Mouse (Mus musculus): ENCODE data around the gene Gm10799. TPM values are rescaled to one million over a fixed set of nuclear protein-coding genes. Genes with fewer than 3 reads are reported as not detected.

Gm10799 gene
- polyA plus RNA-seq, 1 experiment: not detected

DNA sequence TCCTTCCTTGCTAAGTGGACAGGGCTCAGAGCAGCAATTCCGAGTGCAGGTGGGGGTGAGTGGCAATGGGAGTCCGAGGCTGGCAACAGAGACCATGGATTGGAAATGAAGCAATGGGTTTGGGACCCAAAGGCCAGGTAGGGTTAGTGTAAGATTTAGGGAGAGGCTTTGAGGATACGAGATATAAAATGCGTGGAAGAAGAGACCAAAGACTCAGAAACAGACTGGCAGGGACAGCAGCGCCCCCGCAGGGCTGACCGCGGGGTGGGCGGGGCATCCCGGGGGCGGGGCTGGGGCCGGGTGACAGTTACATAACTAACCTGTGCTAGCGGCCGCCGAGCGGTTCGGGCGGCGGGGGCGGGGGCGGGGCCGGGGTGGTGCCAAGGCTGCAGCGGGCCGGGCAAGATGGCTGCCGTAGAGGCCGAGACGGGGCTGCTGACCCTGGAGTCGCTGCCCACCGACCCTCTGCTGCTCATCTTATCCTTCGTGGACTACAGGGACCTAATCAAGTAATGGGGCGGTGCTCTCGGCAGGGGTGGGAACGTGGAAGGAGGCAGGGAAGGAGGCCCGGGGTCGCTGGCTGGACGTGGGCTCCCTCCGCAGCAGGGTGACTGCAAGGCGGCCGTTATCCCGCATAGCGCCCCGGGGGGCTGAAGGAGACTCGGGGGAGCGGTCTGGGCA, 40.8 kb downstream of the Gm10799 start, which contains the start of gene Fbxo3:
TSS of gene Fbxo3 (plus strand) at position 264 of the 681 bp plus-strand sequence.
- Histone ChIP-seq H3K4me3 (ENCODE audit: insufficient read depth, low read length) (peak within 1 kb of the TSS; percentile 85), H3K27ac (ENCODE audit: insufficient read depth, low read length) (peak within 1 kb of the TSS; percentile 76), H3K4me1 (ENCODE audit: control insufficient read depth, insufficient read depth, low read length) (peaks cover 4% of the 10 kb centered on the region; the same call in 1 of the 2 replicates)
- TF ChIP-seq POLR2A (IDR thresholded peaks at IDR 0.05; ENCODE audit: extremely low read depth, insufficient read depth, low read length): peak; percentile 57; the same call in 1 of the 2 replicates
- TF ChIP-seq CTCF (IDR thresholded peaks at IDR 0.05; ENCODE audit: extremely low read depth, insufficient read depth, low read length): no peak

- Histone ChIP-seq H3K4me3 (ENCODE audit: insufficient read depth, low read length) (no peak overlapping the region), H3K27ac (ENCODE audit: insufficient read depth, low read length) (no peak overlapping the region), H3K4me1 (ENCODE audit: control insufficient read depth, insufficient read depth, low read length) (peaks cover 2% of the 10 kb centered on the region; the same call in 1 of the 2 replicates)
- TF ChIP-seq CTCF (IDR thresholded peaks at IDR 0.05; ENCODE audit: extremely low read depth, insufficient read depth, low read length): no peak
- TF ChIP-seq POLR2A (IDR thresholded peaks at IDR 0.05; ENCODE audit: extremely low read depth, insufficient read depth, low read length): no peak
These were observed 43.7 kb downstream of the Gm10799 start for GRCm38 (mm10) chr2:104024656-104025055.

GRCm38 (mm10) chr2:104023096-104023495, 45.3 kb downstream of the Gm10799 start:
- H3K27ac ChIP-seq (ENCODE audit: insufficient read depth, low read length): no peak overlapping the region
- TF ChIP-seq POLR2A (IDR thresholded peaks at IDR 0.05; ENCODE audit: extremely low read depth, insufficient read depth, low read length) (no peak), CTCF (IDR thresholded peaks at IDR 0.05; ENCODE audit: extremely low read depth, insufficient read depth, low read length) (no peak)
- H3K4me3 ChIP-seq (ENCODE audit: insufficient read depth, low read length): no peak overlapping the region
- H3K4me1 ChIP-seq (ENCODE audit: control insufficient read depth, insufficient read depth, low read length): no peaks in the 10 kb centered on the region

Other genes starting within 250 kb of the Gm10799 start
- gene Lmo2, start 110.6 kb downstream of the Gm10799 start, polyA plus RNA-seq (2012; rRNA removed): 22.7 and 29.2 TPM in 2 replicates
- 55.0 and 55.4 TPM in 2 replicates for gene Fbxo3, start 40.8 kb downstream of the Gm10799 start, polyA plus RNA-seq (2012; rRNA removed)
- not detected in 2 replicates for gene 4931422A03Rik, start 40.2 kb downstream of the Gm10799 start, polyA plus RNA-seq (2012; rRNA removed)
- gene Gm10912, start 2.7 kb downstream of the Gm10799 start, polyA plus RNA-seq (2012; rRNA removed): 0.42 and 0.48 TPM in 2 replicates
- gene Cd59b, start 1.3 kb upstream of the Gm10799 start, polyA plus RNA-seq (2012; rRNA removed): 5.9 and 7.6 TPM in 2 replicates
- gene Cd59a, start 27.3 kb upstream of the Gm10799 start, polyA plus RNA-seq (2012; rRNA removed): 11.4 and 14.9 TPM in 2 replicates
- gene A930018P22Rik, start 54.2 kb upstream of the Gm10799 start, polyA plus RNA-seq (2012; rRNA removed): 0.19 TPM in 1 of 2 replicates, not detected in the other